Mouse (Mus musculus): ENCODE measurements around the gene Fam129a. TPM values are rescaled to one million over a fixed set of nuclear protein-coding genes. Genes with fewer than 3 reads are reported as not detected.

The Fam129a gene
- total and polyA plus RNA-seq, 2 experiments from 2014 or later: 0.75 to 2.9 TPM

GRCm38 (mm10) chr1:151584182-151584471 lies 13.1 kb downstream of the Fam129a start:
- H3K4me2 ChIP-seq (ENCODE audit: low read depth): no peak overlapping the region
- no peak overlapping the region for H3K9ac ChIP-seq
- ATAC-seq (no peak), DNase-seq (no peak)
- no peak overlapping the region for H3K4me3 ChIP-seq (ENCODE audit: low read depth, low read length)
- TF ChIP-seq CTCF (IDR thresholded peaks at IDR 0.05; ENCODE audit: low read depth): no peak
- H3K4me1 ChIP-seq (ENCODE audit: insufficient read depth): no peaks in the 10 kb centered on the region
- no peak overlapping the region for H3K27ac ChIP-seq (ENCODE audit: low read depth, low read length)
- H3K27me3 ChIP-seq (ENCODE audit: insufficient read depth, low read length): no peaks in the 10 kb centered on the region
- WGBS: 68% methylated on average over 1 of the region's 1 CpGs
- H3K36me3 ChIP-seq (ENCODE audit: insufficient read depth): no peaks in the 10 kb centered on the region
- no peaks in the 10 kb centered on the region for H3K9me3 ChIP-seq (ENCODE audit: low read length)

- WGBS: 82% methylated on average over 11 of the region's 11 CpGs
- H3K4me2 ChIP-seq (ENCODE audit: low read depth): no peak overlapping the region
- no peak overlapping the region for H3K27ac ChIP-seq (ENCODE audit: low read depth, low read length)
- H3K4me3 ChIP-seq (ENCODE audit: low read depth, low read length): no peak overlapping the region
- H3K36me3 ChIP-seq (ENCODE audit: insufficient read depth): no peaks in the 10 kb centered on the region
- H3K27me3 ChIP-seq (ENCODE audit: insufficient read depth, low read length): no peaks in the 10 kb centered on the region
- no peak for DNase-seq
- no peak for TF ChIP-seq CTCF (IDR thresholded peaks at IDR 0.05; ENCODE audit: low read depth)
- H3K9me3 ChIP-seq (ENCODE audit: low read length): no peaks in the 10 kb centered on the region
- no peak overlapping the region for H3K9ac ChIP-seq
- ATAC-seq: no peak
- no peaks in the 10 kb centered on the region for H3K4me1 ChIP-seq (ENCODE audit: insufficient read depth)
These were observed 13.7 kb downstream of the Fam129a start for GRCm38 (mm10) chr1:151584565-151585216.

GRCm38 (mm10) chr1:151585647-151586046 lies 14.7 kb downstream of the Fam129a start:
- H3K9me3 ChIP-seq (ENCODE audit: low read length): no peaks in the 10 kb centered on the region
- WGBS: 41% methylated on average over 4 of the region's 4 CpGs
- no peak overlapping the region for H3K27ac ChIP-seq (ENCODE audit: low read depth, low read length)
- H3K4me3 ChIP-seq (ENCODE audit: low read depth, low read length): no peak overlapping the region
- TF ChIP-seq CTCF (IDR thresholded peaks at IDR 0.05; ENCODE audit: low read depth): no peak
- no peaks in the 10 kb centered on the region for H3K27me3 ChIP-seq (ENCODE audit: insufficient read depth, low read length)
- H3K9ac ChIP-seq: no peak overlapping the region
- H3K36me3 ChIP-seq (ENCODE audit: insufficient read depth): no peaks in the 10 kb centered on the region
- no peak for ATAC-seq
- DNase-seq: no peak
- H3K4me2 ChIP-seq (ENCODE audit: low read depth): no peak overlapping the region
- H3K4me1 ChIP-seq (ENCODE audit: insufficient read depth): no peaks in the 10 kb centered on the region

- ATAC-seq (peak; percentile 36; the same call in 1 of the 2 replicates), DNase-seq (peak; percentile 16)
- Histone ChIP-seq H3K9me3 (ENCODE audit: low read length) (no peaks in the 10 kb centered on the region), H3K4me3 (ENCODE audit: low read depth, low read length) (no peak overlapping the region), H3K36me3 (ENCODE audit: insufficient read depth) (no peaks in the 10 kb centered on the region), H3K27me3 (ENCODE audit: insufficient read depth, low read length) (no peaks in the 10 kb centered on the region), H3K27ac (ENCODE audit: low read depth, low read length) (no peak overlapping the region), H3K9ac (no peak overlapping the region), H3K4me2 (ENCODE audit: low read depth) (no peak overlapping the region), H3K4me1 (ENCODE audit: insufficient read depth) (no peaks in the 10 kb centered on the region)
- no peak for TF ChIP-seq CTCF (IDR thresholded peaks at IDR 0.05; ENCODE audit: low read depth)
- WGBS: 62% methylated on average over 13 of the region's 13 CpGs
These were observed 21.4 kb downstream of the Fam129a start for GRCm38 (mm10) chr1:151592085-151593017.

GRCm38 (mm10) chr1:151594906-151595305 lies 23.9 kb downstream of the Fam129a start:
- DNase-seq (no peak), ATAC-seq (no peak)
- Histone ChIP-seq H3K36me3 (ENCODE audit: insufficient read depth) (no peaks in the 10 kb centered on the region), H3K9me3 (ENCODE audit: low read length) (no peaks in the 10 kb centered on the region), H3K9ac (no peak overlapping the region), H3K4me2 (ENCODE audit: low read depth) (no peak overlapping the region), H3K27me3 (ENCODE audit: insufficient read depth, low read length) (no peaks in the 10 kb centered on the region), H3K4me3 (ENCODE audit: low read depth, low read length) (no peak overlapping the region), H3K4me1 (ENCODE audit: insufficient read depth) (no peaks in the 10 kb centered on the region), H3K27ac (ENCODE audit: low read depth, low read length) (no peak overlapping the region)
- WGBS: 59% methylated on average over 4 of the region's 4 CpGs
- TF ChIP-seq CTCF (IDR thresholded peaks at IDR 0.05; ENCODE audit: low read depth): no peak

- Histone ChIP-seq H3K4me3 (ENCODE audit: low read depth, low read length) (no peak overlapping the region), H3K4me2 (ENCODE audit: low read depth) (no peak overlapping the region), H3K9me3 (ENCODE audit: low read length) (no peaks in the 10 kb centered on the region), H3K9ac (no peak overlapping the region), H3K27ac (ENCODE audit: low read depth, low read length) (no peak overlapping the region), H3K27me3 (ENCODE audit: insufficient read depth, low read length) (no peaks in the 10 kb centered on the region), H3K4me1 (ENCODE audit: insufficient read depth) (no peaks in the 10 kb centered on the region), H3K36me3 (ENCODE audit: insufficient read depth) (no peaks in the 10 kb centered on the region)
- TF ChIP-seq CTCF (IDR thresholded peaks at IDR 0.05; ENCODE audit: low read depth): no peak
- DNase-seq (no peak), ATAC-seq (no peak)
- WGBS: 40% methylated on average over 12 of the region's 12 CpGs
These were observed 24.8 kb downstream of the Fam129a start for GRCm38 (mm10) chr1:151595600-151596299.

GRCm38 (mm10) chr1:151596562-151596961 lies 25.6 kb downstream of the Fam129a start:
- no peak overlapping the region for H3K9ac ChIP-seq
- no peak overlapping the region for H3K4me3 ChIP-seq (ENCODE audit: low read depth, low read length)
- H3K4me2 ChIP-seq (ENCODE audit: low read depth): no peak overlapping the region
- H3K27me3 ChIP-seq (ENCODE audit: insufficient read depth, low read length): no peaks in the 10 kb centered on the region
- 63% methylated on average over 8 of the region's 8 CpGs for WGBS
- ATAC-seq: no peak
- TF ChIP-seq CTCF (IDR thresholded peaks at IDR 0.05; ENCODE audit: low read depth): no peak
- H3K9me3 ChIP-seq (ENCODE audit: low read length): no peaks in the 10 kb centered on the region
- no peaks in the 10 kb centered on the region for H3K4me1 ChIP-seq (ENCODE audit: insufficient read depth)
- H3K36me3 ChIP-seq (ENCODE audit: insufficient read depth): no peaks in the 10 kb centered on the region
- no peak overlapping the region for H3K27ac ChIP-seq (ENCODE audit: low read depth, low read length)
- no peak for DNase-seq

Data from forebrain, postnatal 0 days (tissue).